Mouse (Mus musculus) left cerebral cortex, adult 2 months (tissue): ENCODE measurements around the gene Pou4f1. TPM values are rescaled to one million over a fixed set of nuclear protein-coding genes. Genes with fewer than 3 reads are reported as not detected.
"Not testable (repeated sequence)": the region's sequence is repeated elsewhere in the genome, so short reads cannot be mapped to it uniquely, and the experiment has no call there.

Experiments used
- DNase-seq, 2 experiments: peaks; one replicate each; pipeline ENCODE4 v3.0.0; 2021 to 2022; ENCODE audit warnings: low spot score in 2 of 2, mixed read lengths in 1 of 2; ENCODE audit errors: extremely low spot score in 1 of 2
- H3K27ac ChIP-seq: fragments of 200-600 bp; 2 replicates; pipeline ENCODE4 v1.8.1; 2022
- H3K4me3 ChIP-seq: fragments of 200-600 bp; 2 replicates; pipeline ENCODE4 v1.8.1; 2022
- CTCF ChIP-seq: fragments of 200-600 bp; IDR thresholded peaks from 2 replicates; pipeline ENCODE4 v1.8.1; 2022; ENCODE audit warnings: antibody characterized with exemption, mild to moderate bottlenecking, moderate library complexity
- intact Hi-C: fragments of 180-260 bp; cut with DNase I; formaldehyde crosslinking; loops from one replicate; pipeline ENCODE4 v1.15.1; 2025
- long read RNA-seq, 2 experiments: library from polyadenylated mRNA; stranded (forward); transcript quantifications; one replicate each; pipeline ENCODE4 v2.0.0; 2021; ENCODE audit warnings: borderline mapping rate in 2 of 2
- total RNA-seq, 2 experiments: library from RNA; stranded (reverse); gene quantifications; 2 replicates each; pipeline ENCODE4 v1.2.3; 2021

Pou4f1 gene
- not detected for total RNA-seq
- long read RNA-seq, experiment 1: 0 reads
- long read RNA-seq, experiment 2: 0 reads

GRCm38 (mm10) chr14:104467966-104468622, at the start of gene Pou4f1:
Pou4f1 (minus strand) TSS chr14:104467999.
- no peak for DNase-seq
- TF ChIP-seq CTCF: no peak
- intact Hi-C loops: no loop called here
- Histone ChIP-seq H3K4me3 (no peak within 1 kb of the TSS), H3K27ac (no peak within 1 kb of the TSS)

GRCm38 (mm10) chr14:104511664-104512063, 43.9 kb upstream of the Pou4f1 start:
- Histone ChIP-seq H3K27ac (no peak overlapping the region), H3K4me3 (no peak overlapping the region)
- intact Hi-C loops: no loop called here
- no peak for TF ChIP-seq CTCF
- DNase-seq: no peak

GRCm38 (mm10) chr14:104502761-104503160, 35.0 kb upstream of the Pou4f1 start:
- H3K4me3 ChIP-seq, H3K27ac ChIP-seq, DNase-seq, intact Hi-C loops: not testable (repeated sequence)

- Histone ChIP-seq H3K4me3 (no peak overlapping the region), H3K27ac (no peak overlapping the region)
- DNase-seq: no peak
- no peak for TF ChIP-seq CTCF
- intact Hi-C loops: no loop called here
Measured at GRCm38 (mm10) chr14:104479751-104480150, 12.0 kb upstream of the Pou4f1 start.

GRCm38 (mm10) chr14:104478593-104478992, 10.8 kb upstream of the Pou4f1 start:
- intact Hi-C loops: no loop called here
- TF ChIP-seq CTCF: no peak
- Histone ChIP-seq H3K27ac (no peak overlapping the region), H3K4me3 (no peak overlapping the region)
- DNase-seq: no peak

GRCm38 (mm10) chr14:104477616-104478015, 9.8 kb upstream of the Pou4f1 start:
- no peak overlapping the region for H3K4me3 ChIP-seq
- no peak for DNase-seq
- no peak overlapping the region for H3K27ac ChIP-seq
- no peak for TF ChIP-seq CTCF
- intact Hi-C loops: no loop called here

GRCm38 (mm10) chr14:104475438-104475837, 7.6 kb upstream of the Pou4f1 start:
- no peak for DNase-seq
- no peak for TF ChIP-seq CTCF
- Histone ChIP-seq H3K27ac (no peak overlapping the region), H3K4me3 (no peak overlapping the region)
- intact Hi-C loops: no loop called here

- Histone ChIP-seq H3K4me3 (no peak overlapping the region), H3K27ac (no peak overlapping the region)
- no peak for TF ChIP-seq CTCF
- intact Hi-C loops: no loop called here
- no peak for DNase-seq
Measured at GRCm38 (mm10) chr14:104468623-104468970, 798 bp upstream of the Pou4f1 start.

- Histone ChIP-seq H3K27ac (no peak overlapping the region), H3K4me3 (no peak overlapping the region)
- DNase-seq: no peak
- no peak for TF ChIP-seq CTCF
- intact Hi-C loops: no loop called here
Measured at GRCm38 (mm10) chr14:104467133-104467965, 450 bp downstream of the Pou4f1 start.

- Histone ChIP-seq H3K4me3 (no peak overlapping the region), H3K27ac (no peak overlapping the region)
- TF ChIP-seq CTCF: no peak
- DNase-seq: no peak
- intact Hi-C loops: no loop called here
Measured at GRCm38 (mm10) chr14:104466557-104466956, 1.2 kb downstream of the Pou4f1 start.

- TF ChIP-seq CTCF: no peak
- Histone ChIP-seq H3K4me3 (no peak overlapping the region), H3K27ac (no peak overlapping the region)
- intact Hi-C loops: no loop called here
- no peak for DNase-seq
Measured at GRCm38 (mm10) chr14:104465483-104466235, 2.1 kb downstream of the Pou4f1 start.

- no peak for DNase-seq
- H3K27ac ChIP-seq: no peak overlapping the region
- no peak overlapping the region for H3K4me3 ChIP-seq
- intact Hi-C loops: loop anchor here (5.0 kb wide), 1 partner anchor 57 kb away; the partner anchor contains the start of gene Rnf219
- no peak for TF ChIP-seq CTCF
Measured at GRCm38 (mm10) chr14:104464841-104465240, 3.0 kb downstream of the Pou4f1 start.
